Mouse (Mus musculus): ENCODE data around the gene St7. TPM values are rescaled to one million over a fixed set of nuclear protein-coding genes. Genes with fewer than 3 reads are reported as not detected.

The St7 gene
- polyA plus RNA-seq, 1 experiment from 2014 or later, result 20.0 TPM

GRCm38 (mm10) chr6:17776041-17776440 lies 83.3 kb downstream of the St7 start:
- ATAC-seq (ENCODE audit: insufficient number of reproducible peaks, low FRiP score, low TSS enrichment, low read depth) (no peak), DNase-seq (ENCODE audit: low spot score) (no peak)
- 0 out of 2 replicates have a peak, but pooled peaks cover 2% of the 10 kb centered on the region for H3K4me1 ChIP-seq (ENCODE audit: control insufficient read depth, insufficient read depth, low read length)

GRCm38 (mm10) chr6:17777018-17777799 lies 84.5 kb downstream of the St7 start:
- Histone ChIP-seq H3K27ac (replicated peaks; ENCODE audit: low read depth, low read length) (no peak overlapping the region), H3K4me1 (ENCODE audit: control insufficient read depth, insufficient read depth, low read length) (0 out of 2 replicates have a peak, but pooled peaks cover 2% of the 10 kb centered on the region), H3K4me2 (ENCODE audit: low read depth, severe bottlenecking) (no peak overlapping the region), H3K4me3 (ENCODE audit: low read depth, low read length) (no peak overlapping the region), H3K36me3 (ENCODE audit: control insufficient read depth, insufficient read depth, low read length) (no peaks in the 10 kb centered on the region), H3K27me3 (ENCODE audit: control insufficient read depth, insufficient read depth, low read length) (no peaks in the 10 kb centered on the region), H3K9ac (ENCODE audit: low read length) (no peak overlapping the region), H3K9me3 (ENCODE audit: control insufficient read depth, low read length) (no peaks in the 10 kb centered on the region)
- DNase-seq (ENCODE audit: low spot score) (no peak), ATAC-seq (ENCODE audit: insufficient number of reproducible peaks, low FRiP score, low TSS enrichment, low read depth) (no peak)
- WGBS, result 89% methylated on average over 6 of the region's 6 CpGs

More at GRCm38 (mm10) chr6:17776041-17776440, 83.3 kb downstream of the St7 start:
- no peaks in the 10 kb centered on the region for H3K36me3 ChIP-seq (ENCODE audit: control insufficient read depth, insufficient read depth, low read length)
- 72% methylated on average over 7 of the region's 7 CpGs for WGBS
- H3K4me3 ChIP-seq (ENCODE audit: low read depth, low read length), result no peak overlapping the region
- no peak overlapping the region for H3K9ac ChIP-seq (ENCODE audit: low read length)
- no peak overlapping the region for H3K4me2 ChIP-seq (ENCODE audit: low read depth, severe bottlenecking)
- H3K27ac ChIP-seq (replicated peaks; ENCODE audit: low read depth, low read length), result no peak overlapping the region
- H3K9me3 ChIP-seq (ENCODE audit: control insufficient read depth, low read length), result no peaks in the 10 kb centered on the region
- H3K27me3 ChIP-seq (ENCODE audit: control insufficient read depth, insufficient read depth, low read length), result no peaks in the 10 kb centered on the region

GRCm38 (mm10) chr6:17778648-17779202 lies 86.0 kb downstream of the St7 start:
- no peak overlapping the region for H3K27ac ChIP-seq (replicated peaks; ENCODE audit: low read depth, low read length)
- 94% methylated on average over 3 of the region's 3 CpGs for WGBS

GRCm38 (mm10) chr6:17783511-17783910 lies 90.8 kb downstream of the St7 start:
- H3K27ac ChIP-seq (replicated peaks; ENCODE audit: low read depth, low read length), result no peak overlapping the region
- H3K4me1 ChIP-seq (ENCODE audit: control insufficient read depth, insufficient read depth, low read length), result no peaks in the 10 kb centered on the region
- no peaks in the 10 kb centered on the region for H3K27me3 ChIP-seq (ENCODE audit: control insufficient read depth, insufficient read depth, low read length)
- H3K9ac ChIP-seq (ENCODE audit: low read length), result no peak overlapping the region
- no peak for DNase-seq (ENCODE audit: low spot score)
- no peaks in the 10 kb centered on the region for H3K36me3 ChIP-seq (ENCODE audit: control insufficient read depth, insufficient read depth, low read length)
- no peak overlapping the region for H3K4me2 ChIP-seq (ENCODE audit: low read depth, severe bottlenecking)
- 96% methylated on average over 1 of the region's 1 CpGs for WGBS
- no peaks in the 10 kb centered on the region for H3K9me3 ChIP-seq (ENCODE audit: control insufficient read depth, low read length)
- ATAC-seq (ENCODE audit: insufficient number of reproducible peaks, low FRiP score, low TSS enrichment, low read depth), result no peak
- H3K4me3 ChIP-seq (ENCODE audit: low read depth, low read length), result no peak overlapping the region

More at GRCm38 (mm10) chr6:17778648-17779202, 86.0 kb downstream of the St7 start:
- H3K4me3 ChIP-seq (ENCODE audit: low read depth, low read length), result no peak overlapping the region
- DNase-seq (ENCODE audit: low spot score) (no peak), ATAC-seq (ENCODE audit: insufficient number of reproducible peaks, low FRiP score, low TSS enrichment, low read depth) (no peak)
- H3K9me3 ChIP-seq (ENCODE audit: control insufficient read depth, low read length), result no peaks in the 10 kb centered on the region
- H3K36me3 ChIP-seq (ENCODE audit: control insufficient read depth, insufficient read depth, low read length), result no peaks in the 10 kb centered on the region
- no peaks in the 10 kb centered on the region for H3K4me1 ChIP-seq (ENCODE audit: control insufficient read depth, insufficient read depth, low read length)
- no peaks in the 10 kb centered on the region for H3K27me3 ChIP-seq (ENCODE audit: control insufficient read depth, insufficient read depth, low read length)
- H3K4me2 ChIP-seq (ENCODE audit: low read depth, severe bottlenecking), result no peak overlapping the region
- no peak overlapping the region for H3K9ac ChIP-seq (ENCODE audit: low read length)

GRCm38 (mm10) chr6:17784523-17784922 lies 91.8 kb downstream of the St7 start:
- no peaks in the 10 kb centered on the region for H3K36me3 ChIP-seq (ENCODE audit: control insufficient read depth, insufficient read depth, low read length)
- H3K4me1 ChIP-seq (ENCODE audit: control insufficient read depth, insufficient read depth, low read length), result no peaks in the 10 kb centered on the region
- H3K9ac ChIP-seq (ENCODE audit: low read length), result no peak overlapping the region
- H3K4me3 ChIP-seq (ENCODE audit: low read depth, low read length), result no peak overlapping the region
- H3K4me2 ChIP-seq (ENCODE audit: low read depth, severe bottlenecking), result no peak overlapping the region
- H3K9me3 ChIP-seq (ENCODE audit: control insufficient read depth, low read length), result no peaks in the 10 kb centered on the region
- H3K27ac ChIP-seq (replicated peaks; ENCODE audit: low read depth, low read length), result no peak overlapping the region
- H3K27me3 ChIP-seq (ENCODE audit: control insufficient read depth, insufficient read depth, low read length), result no peaks in the 10 kb centered on the region
- 90% methylated on average over 5 of the region's 5 CpGs for WGBS
- DNase-seq (ENCODE audit: low spot score), result no peak
- ATAC-seq (ENCODE audit: insufficient number of reproducible peaks, low FRiP score, low TSS enrichment, low read depth), result no peak

GRCm38 (mm10) chr6:17785248-17785647 lies 92.5 kb downstream of the St7 start:
- ATAC-seq (ENCODE audit: insufficient number of reproducible peaks, low FRiP score, low TSS enrichment, low read depth) (no peak), DNase-seq (ENCODE audit: low spot score) (no peak)
- no peak overlapping the region for H3K27ac ChIP-seq (replicated peaks; ENCODE audit: low read depth, low read length)
- H3K4me3 ChIP-seq (ENCODE audit: low read depth, low read length), result no peak overlapping the region
- no peaks in the 10 kb centered on the region for H3K36me3 ChIP-seq (ENCODE audit: control insufficient read depth, insufficient read depth, low read length)
- no peak overlapping the region for H3K9ac ChIP-seq (ENCODE audit: low read length)
- H3K27me3 ChIP-seq (ENCODE audit: control insufficient read depth, insufficient read depth, low read length), result no peaks in the 10 kb centered on the region
- no peaks in the 10 kb centered on the region for H3K4me1 ChIP-seq (ENCODE audit: control insufficient read depth, insufficient read depth, low read length)
- no peaks in the 10 kb centered on the region for H3K9me3 ChIP-seq (ENCODE audit: control insufficient read depth, low read length)
- 60% methylated on average over 2 of the region's 2 CpGs for WGBS
- H3K4me2 ChIP-seq (ENCODE audit: low read depth, severe bottlenecking), result no peak overlapping the region

GRCm38 (mm10) chr6:17787810-17788209 lies 95.1 kb downstream of the St7 start:
- WGBS, result 91% methylated on average over 1 of the region's 1 CpGs
- Histone ChIP-seq H3K9ac (ENCODE audit: low read length) (no peak overlapping the region), H3K36me3 (ENCODE audit: control insufficient read depth, insufficient read depth, low read length) (no peaks in the 10 kb centered on the region), H3K4me1 (ENCODE audit: control insufficient read depth, insufficient read depth, low read length) (no peaks in the 10 kb centered on the region), H3K9me3 (ENCODE audit: control insufficient read depth, low read length) (no peaks in the 10 kb centered on the region), H3K4me2 (ENCODE audit: low read depth, severe bottlenecking) (no peak overlapping the region), H3K27me3 (ENCODE audit: control insufficient read depth, insufficient read depth, low read length) (no peaks in the 10 kb centered on the region), H3K27ac (replicated peaks; ENCODE audit: low read depth, low read length) (no peak overlapping the region), H3K4me3 (ENCODE audit: low read depth, low read length) (no peak overlapping the region)
- DNase-seq (ENCODE audit: low spot score), result no peak
- no peak for ATAC-seq (ENCODE audit: insufficient number of reproducible peaks, low FRiP score, low TSS enrichment, low read depth)

GRCm38 (mm10) chr6:17790251-17790650 lies 97.5 kb downstream of the St7 start:
- no peak overlapping the region for H3K4me3 ChIP-seq (ENCODE audit: low read depth, low read length)
- H3K4me1 ChIP-seq (ENCODE audit: control insufficient read depth, insufficient read depth, low read length), result no peaks in the 10 kb centered on the region
- no peaks in the 10 kb centered on the region for H3K36me3 ChIP-seq (ENCODE audit: control insufficient read depth, insufficient read depth, low read length)
- no peak overlapping the region for H3K27ac ChIP-seq (replicated peaks; ENCODE audit: low read depth, low read length)
- no peak overlapping the region for H3K9ac ChIP-seq (ENCODE audit: low read length)
- H3K27me3 ChIP-seq (ENCODE audit: control insufficient read depth, insufficient read depth, low read length), result no peaks in the 10 kb centered on the region
- no peak for DNase-seq (ENCODE audit: low spot score)
- H3K4me2 ChIP-seq (ENCODE audit: low read depth, severe bottlenecking), result no peak overlapping the region
- H3K9me3 ChIP-seq (ENCODE audit: control insufficient read depth, low read length), result no peaks in the 10 kb centered on the region
- 93% methylated on average over 1 of the region's 1 CpGs for WGBS
- ATAC-seq (ENCODE audit: insufficient number of reproducible peaks, low FRiP score, low TSS enrichment, low read depth), result no peak

Measured in limb, embryonic 11.5 days (tissue).